Mouse (Mus musculus) cortical plate, adult 2 months (tissue): ENCODE results near the gene Adprh. TPM values are rescaled to one million over a fixed set of nuclear protein-coding genes. Genes with fewer than 3 reads are reported as not detected.
A peak's percentile ranks its signal among the peaks of the same experiment; 100 is the strongest.

Experiments
- H3K27ac ChIP-seq: fragments of 200-500 bp; 2 replicates; pipeline ENCODE4 v1.5.1; 2012; ENCODE audit warnings: low read length, control low read depth, inconsistent platforms; ENCODE audit not compliant: insufficient read depth
- H3K4me1 ChIP-seq: fragments of 200-500 bp; 2 replicates; pipeline ENCODE4 v1.6.1; 2011; ENCODE audit warnings: low read length; ENCODE audit not compliant: control insufficient read depth, insufficient read depth
- H3K4me3 ChIP-seq: fragments of 200-500 bp; 2 replicates; pipeline ENCODE4 v1.5.1; 2011; ENCODE audit warnings: mild to moderate bottlenecking, low read length, control low read depth; ENCODE audit not compliant: insufficient read depth
- CTCF ChIP-seq: fragments of 200-500 bp; IDR thresholded peaks from 2 replicates; pipeline ENCODE4 v1.5.1; 2011; ENCODE audit warnings: mild to moderate bottlenecking, control low read depth, low read length; ENCODE audit not compliant: insufficient read depth; ENCODE audit errors: extremely low read depth
- POLR2A ChIP-seq: fragments of 200-500 bp; IDR thresholded peaks from 2 replicates; pipeline ENCODE4 v1.6.1; 2011; ENCODE audit warnings: mild to moderate bottlenecking, low read length, control low read depth; ENCODE audit not compliant: insufficient read depth; ENCODE audit errors: extremely low read depth
- polyA plus RNA-seq: library from polyadenylated mRNA; depleted of rRNA; stranded (reverse); fragments of >200 nt; gene quantifications from 2 replicates; pipeline ENCODE4 v1.2.3, GENCODE M21; 2012; rRNA removed

Gene Adprh
- polyA plus RNA-seq, 1 experiment: 61.2 TPM

DNA sequence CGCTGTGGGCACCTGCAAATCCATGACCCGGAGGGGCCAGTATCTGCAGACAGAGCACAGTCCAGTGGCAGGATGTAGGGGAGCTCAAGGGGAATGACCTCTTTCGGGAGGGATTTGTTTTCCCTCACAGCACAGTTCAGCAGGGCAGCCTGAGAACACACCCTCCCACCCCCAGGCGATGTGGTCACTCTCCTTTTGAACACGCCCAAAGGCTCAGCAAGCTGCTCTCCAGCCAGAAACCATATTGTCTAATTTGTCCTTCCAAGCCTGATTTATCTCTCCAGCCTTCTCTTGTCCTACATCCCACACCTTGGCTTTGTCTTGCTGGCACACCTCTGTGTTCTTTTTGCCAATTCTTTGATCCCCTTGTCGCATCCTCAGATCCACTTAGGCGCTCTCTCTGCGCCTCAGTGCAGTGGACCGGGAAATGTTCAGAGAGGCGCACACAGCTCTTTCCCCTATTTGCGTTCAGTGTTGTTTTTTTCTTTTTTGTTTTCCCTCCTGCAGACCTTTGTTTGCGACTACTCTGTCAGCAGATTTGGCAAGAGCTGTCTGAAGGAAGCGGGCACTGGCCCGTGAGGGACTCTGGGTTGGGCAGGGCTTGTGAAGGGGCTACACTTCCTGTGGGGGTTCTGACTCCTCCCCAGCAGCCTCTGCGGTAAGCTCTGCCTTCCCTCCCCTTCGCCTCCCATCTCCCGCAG lies 52.8 kb downstream of the Adprh start:
- 0 out of 2 replicates have a peak, but pooled peaks cover 2% of the 10 kb centered on the region for H3K4me1 ChIP-seq
- no peak overlapping the region for H3K27ac ChIP-seq
- H3K4me3 ChIP-seq: peak overlapping the region; percentile 11
- no peak for TF ChIP-seq POLR2A
- TF ChIP-seq CTCF: no peak

DNA sequence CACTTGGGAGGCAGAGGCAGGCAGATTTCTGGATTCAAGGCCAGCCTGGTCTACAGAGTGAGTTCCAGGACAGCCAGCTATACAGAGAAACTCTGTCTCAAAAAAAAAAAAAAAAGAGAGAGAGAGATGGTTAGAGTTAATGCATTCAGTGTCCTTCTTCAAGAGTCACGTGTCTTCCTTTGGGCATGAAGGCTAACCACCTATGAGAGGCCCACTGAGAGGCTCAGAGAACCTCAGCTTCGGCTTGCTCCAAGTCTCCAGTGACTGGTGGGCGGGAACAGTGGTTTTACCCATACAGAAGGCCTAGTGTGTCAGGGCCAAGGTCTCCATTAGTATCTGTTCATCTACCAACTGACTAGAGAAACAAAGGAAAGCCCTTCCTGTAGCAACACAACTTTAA lies 53.4 kb downstream of the Adprh start:
- Histone ChIP-seq H3K4me3 (no peak overlapping the region), H3K4me1 (0 out of 2 replicates have a peak, but pooled peaks cover 2% of the 10 kb centered on the region), H3K27ac (no peak overlapping the region)
- TF ChIP-seq CTCF (no peak), POLR2A (no peak)

DNA sequence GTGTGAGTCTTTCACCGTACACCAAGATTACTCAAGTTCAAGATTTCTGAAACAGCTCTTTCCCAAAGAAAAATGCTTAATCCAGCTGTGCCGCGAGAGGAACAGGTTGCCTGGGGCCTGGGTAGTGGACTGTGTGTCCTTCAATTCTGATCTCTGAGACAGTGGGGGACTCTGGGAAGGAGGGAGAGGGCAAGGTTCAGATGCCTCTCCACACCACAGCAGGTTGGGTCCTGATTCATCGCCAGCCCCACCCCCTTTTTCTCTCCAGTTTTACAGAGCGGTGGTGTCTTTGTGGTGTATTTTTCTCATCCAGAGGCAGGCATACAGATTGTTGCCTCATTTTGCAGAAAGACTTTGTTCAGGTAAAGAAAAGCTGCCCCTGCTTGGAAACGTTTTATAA lies 54.2 kb downstream of the Adprh start:
- Histone ChIP-seq H3K4me3 (no peak overlapping the region), H3K4me1 (0 out of 2 replicates have a peak, but pooled peaks cover 2% of the 10 kb centered on the region), H3K27ac (no peak overlapping the region)
- TF ChIP-seq CTCF (no peak), POLR2A (no peak)

DNA sequence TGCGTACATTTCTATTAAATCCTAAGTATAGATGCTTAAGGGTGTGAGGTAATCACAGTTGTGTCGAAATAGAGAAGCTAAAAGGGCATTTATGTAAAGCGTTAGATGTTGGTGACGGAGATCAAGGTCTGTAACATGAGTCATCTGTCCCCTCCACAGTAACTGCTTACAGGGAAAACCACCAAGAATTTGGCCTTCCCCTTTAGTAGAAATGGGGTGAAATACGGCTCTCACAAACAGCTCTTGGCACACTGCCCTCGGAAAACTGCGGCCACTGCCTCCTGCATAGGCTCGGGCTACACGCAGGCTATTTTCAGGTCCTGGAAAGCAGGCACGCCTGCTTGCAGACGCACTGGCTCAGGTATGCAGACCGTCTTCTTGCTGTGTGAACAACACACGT lies 56.3 kb downstream of the Adprh start:
- no peak overlapping the region for H3K27ac ChIP-seq
- TF ChIP-seq CTCF (no peak), POLR2A (no peak)
- H3K4me3 ChIP-seq: no peak overlapping the region
- 0 out of 2 replicates have a peak, but pooled peaks cover 2% of the 10 kb centered on the region for H3K4me1 ChIP-seq

DNA sequence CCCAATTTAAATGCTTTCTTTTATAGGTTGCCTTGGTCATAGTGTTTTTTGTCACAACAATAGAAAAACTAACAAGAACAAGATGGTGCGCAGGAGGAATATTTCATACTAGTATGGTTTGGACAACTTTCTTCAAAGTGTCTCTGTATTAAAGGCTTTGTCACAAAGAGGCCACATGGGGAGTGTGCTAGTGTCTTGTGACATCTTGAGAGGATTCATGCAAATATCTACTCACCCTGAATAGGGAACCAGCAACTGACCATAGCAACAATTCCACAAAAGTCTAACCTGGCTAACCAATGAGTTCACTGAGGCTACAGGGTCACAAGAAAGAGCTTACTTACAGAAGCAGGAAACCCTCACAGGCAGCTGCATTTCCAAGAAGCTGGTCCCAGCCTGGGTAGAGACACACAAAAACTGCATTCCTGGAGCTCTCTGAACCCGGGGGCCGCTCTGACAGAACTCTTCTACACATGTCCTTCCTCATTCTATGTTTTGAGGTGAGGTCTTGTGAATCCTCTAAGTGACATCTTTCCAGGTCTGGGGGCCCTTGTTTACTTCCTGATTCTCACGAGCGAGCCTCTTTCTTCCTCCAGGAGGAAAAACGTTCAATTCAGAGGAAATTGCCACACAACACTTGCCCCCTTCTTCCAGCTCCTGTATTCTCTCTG lies 57.3 kb downstream of the Adprh start:
- Histone ChIP-seq H3K4me1 (0 out of 2 replicates have a peak, but pooled peaks cover 2% of the 10 kb centered on the region), H3K4me3 (no peak overlapping the region), H3K27ac (no peak overlapping the region)
- TF ChIP-seq POLR2A (no peak), CTCF (no peak)

DNA sequence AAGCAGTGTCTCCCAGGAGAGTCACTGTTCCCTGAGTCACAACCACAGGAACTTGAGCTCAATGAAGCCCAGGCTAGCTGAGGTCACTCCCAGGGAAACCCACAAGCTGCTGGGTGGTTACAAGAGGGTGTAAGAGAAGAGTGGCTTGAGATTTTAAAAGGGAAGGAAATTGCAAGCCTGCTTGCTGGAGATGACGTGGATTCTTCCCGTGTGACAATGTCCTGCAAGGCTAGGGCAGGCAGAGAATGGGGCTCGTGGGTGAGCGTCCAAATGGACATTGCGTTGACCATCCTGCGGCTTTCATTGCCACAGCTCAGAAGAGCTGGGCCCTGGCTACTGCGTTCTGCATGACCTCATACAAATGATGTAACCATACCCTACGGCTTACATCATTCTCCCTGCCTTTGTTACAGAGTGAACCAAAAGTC lies 58.3 kb downstream of the Adprh start:
- H3K27ac ChIP-seq: no peak overlapping the region
- no peak overlapping the region for H3K4me3 ChIP-seq
- no peak for TF ChIP-seq CTCF
- TF ChIP-seq POLR2A: no peak
- no peaks in the 10 kb centered on the region for H3K4me1 ChIP-seq

Other genes with a start within 250 kb of the Adprh start
- not detected in 2 replicates for gene Nr1i2, start 157.9 kb downstream of the Adprh start, polyA plus RNA-seq
- 0.96 and 1.2 TPM in 2 replicates for gene Maats1, start 110.6 kb downstream of the Adprh start, polyA plus RNA-seq
- 235 and 239 TPM in 2 replicates for gene Cox17, start 105.7 kb downstream of the Adprh start, polyA plus RNA-seq
- not detected in 2 replicates for gene Gm21987, start 105.7 kb downstream of the Adprh start, polyA plus RNA-seq
- gene Popdc2, start 90.5 kb downstream of the Adprh start, polyA plus RNA-seq: 0.62 and 0.81 TPM in 2 replicates
- gene Pla1a, start 19.6 kb downstream of the Adprh start, polyA plus RNA-seq: 2.2 and 2.3 TPM in 2 replicates
- 0.61 and 0.79 TPM in 2 replicates for gene Cd80, start 2.9 kb upstream of the Adprh start, polyA plus RNA-seq
- gene Timmdc1, start 70.0 kb upstream of the Adprh start, polyA plus RNA-seq: 16.2 and 16.8 TPM in 2 replicates
- 56.6 and 59.7 TPM in 2 replicates for gene Poglut1, start 97.6 kb upstream of the Adprh start, polyA plus RNA-seq
- 39.9 and 46.2 TPM in 2 replicates for gene Tmem39a, start 106.0 kb upstream of the Adprh start, polyA plus RNA-seq